Mouse (Mus musculus) large intestine, adult 2 months (tissue): ENCODE data around the gene Spon1. TPM values are rescaled to one million over a fixed set of nuclear protein-coding genes. Genes with fewer than 3 reads are reported as not detected.

Experiments
- DNase-seq: peaks from one replicate; pipeline ENCODE4 v3.0.0-alpha.2; 2012; ENCODE audit warnings: low read depth, low spot score
- WGBS: fragments of 180-500 bp; shearing (Covaris S2); methylation state at CpG from one replicate; pipeline ENCODE4 v1.1.7; 2018; 5-methylcytosine and 5-hydroxymethylcytosine counted together
- polyA plus RNA-seq: library from polyadenylated mRNA; depleted of rRNA; stranded (reverse); fragments of >200 nt; gene quantifications from 2 replicates; pipeline ENCODE4 v1.2.3, GENCODE M21; 2012

Spon1 gene
- polyA plus RNA-seq, 1 experiment: 2.2 TPM

DNA sequence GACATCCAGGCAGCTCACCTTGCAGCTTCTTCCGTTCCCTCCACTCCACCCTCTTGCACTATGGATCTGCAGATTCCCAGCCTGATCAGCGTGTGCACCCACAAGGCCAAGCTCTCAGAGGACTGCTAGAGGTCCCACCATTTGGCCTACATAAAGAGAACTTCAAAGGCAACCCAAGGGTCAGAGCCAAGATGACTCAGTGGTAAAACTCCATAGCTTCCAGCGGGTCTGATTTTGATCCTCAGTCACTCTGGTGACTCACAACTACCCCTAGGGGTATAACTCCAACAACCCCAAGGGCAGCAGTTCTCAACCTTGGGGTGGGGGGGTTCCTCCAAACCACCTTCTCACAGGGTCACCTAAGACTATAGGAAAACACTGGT is 304.7 kb downstream of the Spon1 start:
- 44% methylated on average over 3 of the region's 3 CpGs for WGBS

GRCm38 (mm10) chr7:114071395-114071794 is 305.6 kb downstream of the Spon1 start:
- WGBS: 68% methylated on average over 5 of the region's 5 CpGs
- no peak for DNase-seq

More for the DNA sequence above, 304.7 kb downstream of the Spon1 start:
- no peak for DNase-seq

GRCm38 (mm10) chr7:114071851-114072616 is 306.2 kb downstream of the Spon1 start:
- 33% methylated on average over 13 of the region's 13 CpGs for WGBS
- no peak for DNase-seq

DNA sequence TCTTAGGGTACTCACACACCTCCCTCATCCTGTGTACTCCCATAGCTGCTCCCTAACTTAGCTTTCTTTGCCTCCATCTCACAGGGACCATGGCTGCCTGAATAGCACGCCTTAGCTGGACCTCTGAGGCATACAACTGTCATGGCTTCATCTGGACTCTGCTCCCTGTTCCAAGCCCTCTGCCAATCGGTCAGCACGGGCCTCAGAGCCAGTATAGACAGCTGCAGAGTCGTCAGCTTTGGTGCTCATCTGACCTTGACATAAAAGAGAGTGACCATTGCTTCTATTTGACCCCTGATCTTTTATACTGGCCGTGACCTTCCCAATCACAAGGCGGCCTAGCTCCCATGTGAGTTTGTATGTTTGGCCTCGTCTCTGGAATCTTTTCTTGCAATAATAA is 308.3 kb downstream of the Spon1 start:
- WGBS: 58% methylated on average over 7 of the region's 7 CpGs
- no peak for DNase-seq

- DNase-seq: no peak
- 28% methylated on average over 2 of the region's 2 CpGs for WGBS
Measured at GRCm38 (mm10) chr7:114074595-114074994, 308.8 kb downstream of the Spon1 start.

DNA sequence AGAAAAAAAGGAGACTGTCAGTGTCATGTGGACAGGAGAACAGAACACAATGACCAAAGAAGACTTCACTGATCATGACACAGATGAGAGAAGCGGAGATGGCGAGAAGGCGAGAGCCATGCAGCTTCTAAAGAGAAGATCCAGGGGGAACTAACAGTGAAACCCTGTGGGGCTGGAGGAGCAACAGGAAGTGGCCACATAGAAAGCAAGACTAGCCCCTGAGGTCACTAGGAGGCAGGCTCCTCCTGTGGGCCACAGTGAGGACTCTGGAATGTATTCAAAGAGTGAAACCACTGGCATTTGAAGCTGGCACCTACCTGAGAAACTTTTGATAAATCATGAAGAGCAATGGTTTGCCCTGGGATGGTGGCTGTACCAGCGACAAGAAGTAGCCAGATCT is 313.5 kb downstream of the Spon1 start:
- WGBS: 96% methylated on average over 4 of the region's 4 CpGs
- DNase-seq: no peak

GRCm38 (mm10) chr7:114080250-114080649 is 314.5 kb downstream of the Spon1 start:
- 95% methylated on average over 5 of the region's 5 CpGs for WGBS
- DNase-seq: no peak

GRCm38 (mm10) chr7:114081633-114082420 is 316.0 kb downstream of the Spon1 start:
- WGBS: 78% methylated on average over 21 of the region's 21 CpGs
- DNase-seq: no peak

GRCm38 (mm10) chr7:114083088-114083487 is 317.3 kb downstream of the Spon1 start:
- WGBS: 52% methylated on average over 2 of the region's 2 CpGs
- no peak for DNase-seq

DNA sequence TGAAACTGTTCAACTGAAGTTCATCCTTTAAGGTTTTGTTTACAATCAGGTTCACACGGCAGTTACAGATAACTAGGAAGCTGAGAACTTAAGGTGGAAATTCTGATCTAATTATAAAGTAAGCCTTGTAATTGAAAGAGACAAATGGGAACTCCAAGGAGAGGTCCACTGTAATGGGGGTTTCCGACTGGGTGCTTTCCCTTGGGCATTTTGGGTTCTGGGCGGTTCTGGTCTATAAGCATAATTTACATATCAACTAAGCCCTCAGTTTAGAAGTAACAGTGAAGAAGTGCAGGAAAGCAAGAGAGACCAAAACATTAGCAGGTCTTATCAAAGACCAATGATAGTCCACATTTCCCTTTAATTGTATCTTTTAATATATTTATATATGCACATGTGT is 318.0 kb downstream of the Spon1 start:
- DNase-seq: no peak
- 73% methylated on average over 3 of the region's 3 CpGs for WGBS

GRCm38 (mm10) chr7:114086021-114086710 is 320.4 kb downstream of the Spon1 start:
- WGBS: 36% methylated on average over 6 of the region's 6 CpGs
- no peak for DNase-seq

DNA sequence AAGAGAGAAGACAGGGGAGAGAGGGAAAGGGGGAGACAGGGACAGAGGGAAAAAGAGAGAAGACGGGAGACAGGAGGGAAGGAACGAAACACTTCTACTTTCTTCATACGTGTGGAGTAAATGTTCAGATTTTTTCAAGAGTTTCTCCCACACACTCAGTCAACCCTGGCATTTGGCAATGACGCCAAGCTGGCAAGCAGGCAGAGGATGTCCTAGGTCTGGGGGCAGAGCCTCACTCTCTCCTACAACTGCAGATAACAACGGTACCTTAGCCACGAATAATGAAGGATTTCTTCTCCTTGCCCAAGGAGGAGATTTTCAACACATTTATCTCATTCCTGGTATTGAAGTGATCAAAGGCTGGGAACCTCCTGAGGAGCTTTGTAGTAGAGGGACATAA is 321.5 kb downstream of the Spon1 start:
- DNase-seq: no peak
- 38% methylated on average over 6 of the region's 6 CpGs for WGBS

DNA sequence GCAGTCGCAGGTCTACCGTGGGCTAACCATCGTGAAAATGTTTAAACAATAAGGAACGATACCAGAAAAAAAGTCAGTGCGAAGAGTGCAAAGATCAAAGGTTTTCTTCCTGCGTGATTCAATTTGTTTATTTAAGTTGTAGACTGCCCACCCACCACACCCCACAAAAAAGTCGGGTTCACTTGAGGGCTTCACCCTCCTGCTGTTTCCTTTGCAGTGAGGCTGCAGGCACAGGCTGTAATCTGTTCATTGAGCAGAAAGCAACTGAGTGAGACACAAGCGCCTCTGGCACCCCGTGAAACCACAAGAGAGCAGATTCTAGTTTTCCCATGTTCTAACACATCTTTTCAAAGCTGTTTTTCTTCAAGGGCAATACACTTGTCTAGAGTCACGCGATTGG is 322.2 kb downstream of the Spon1 start:
- 13% methylated on average over 11 of the region's 11 CpGs for WGBS

GRCm38 (mm10) chr7:114088918-114089317 is 323.1 kb downstream of the Spon1 start:
- 33% methylated on average over 5 of the region's 5 CpGs for WGBS
- DNase-seq: no peak

More for the DNA sequence above, 322.2 kb downstream of the Spon1 start:
- DNase-seq: no peak

DNA sequence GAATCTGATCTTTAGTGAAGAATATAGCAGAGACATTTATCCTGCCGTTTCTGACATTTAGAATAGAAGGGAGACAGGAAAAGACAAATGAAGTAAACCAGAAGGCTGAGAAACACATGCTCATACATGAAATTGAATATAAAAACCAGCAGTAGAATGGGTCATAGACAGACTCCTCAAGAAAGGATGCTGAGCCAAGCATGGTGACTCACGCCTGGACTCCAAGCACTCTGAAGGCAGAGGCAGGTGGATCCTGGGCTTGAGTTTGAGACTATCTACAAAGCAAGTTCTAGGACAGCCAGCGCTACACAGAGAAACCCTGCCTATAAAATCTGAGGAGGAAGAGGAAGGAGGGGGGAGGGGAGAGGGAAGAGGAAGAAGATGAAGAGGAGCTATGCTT is 324.4 kb downstream of the Spon1 start:
- no peak for DNase-seq
- WGBS: 68% methylated on average over 3 of the region's 3 CpGs

GRCm38 (mm10) chr7:114090892-114091545 is 325.2 kb downstream of the Spon1 start:
- no peak for DNase-seq
- WGBS: 40% methylated on average over 10 of the region's 10 CpGs
